Mouse (Mus musculus) limb, embryonic 11.5 days (tissue): ENCODE results near the gene Cd48. TPM values are rescaled to one million over a fixed set of nuclear protein-coding genes. Genes with fewer than 3 reads are reported as not detected.
"Not testable (repeated sequence)": the region's sequence is repeated elsewhere in the genome, so short reads cannot be mapped to it uniquely, and the experiment has no call there.

ENCODE experiments used
- ATAC-seq: fragments of 200-750 bp; cut with Nextera tagmentation; 2 replicates; pipeline ENCODE4 v1.8.0; 2017; ENCODE audit warnings: low read depth; ENCODE audit not compliant: insufficient number of reproducible peaks, low FRiP score, low TSS enrichment
- DNase-seq: peaks from one replicate; pipeline ENCODE4 v3.0.0-alpha.2; 2015; ENCODE audit warnings: low spot score
- H3K27ac ChIP-seq: fragments of 300-500 bp; sonication (generic); replicated peaks from 2 replicates; pipeline ENCODE4 v1.5.1; 2014; ENCODE audit warnings: low read depth, mild to moderate bottlenecking, low read length
- H3K27me3 ChIP-seq: fragments of 300-500 bp; sonication (generic); 2 replicates; pipeline ENCODE4 v1.6.1; 2014; ENCODE audit warnings: mild to moderate bottlenecking, low read length, mixed read lengths; ENCODE audit not compliant: control insufficient read depth, insufficient read depth
- H3K36me3 ChIP-seq: fragments of 300-500 bp; sonication (generic); 2 replicates; pipeline ENCODE4 v1.6.1; 2014; ENCODE audit warnings: mild to moderate bottlenecking, low read length, moderate library complexity, mixed read lengths; ENCODE audit not compliant: control insufficient read depth, insufficient read depth
- H3K4me1 ChIP-seq: fragments of 300-500 bp; sonication (generic); 2 replicates; pipeline ENCODE4 v1.6.1; 2014; ENCODE audit warnings: low read length, mixed read lengths; ENCODE audit not compliant: control insufficient read depth, insufficient read depth
- H3K4me2 ChIP-seq: fragments of 300-500 bp; sonication (generic); 2 replicates; pipeline ENCODE4 v1.6.1; 2014; ENCODE audit warnings: low read depth, mild to moderate bottlenecking, moderate library complexity; ENCODE audit not compliant: severe bottlenecking
- H3K4me3 ChIP-seq: fragments of 300-500 bp; sonication (generic); 2 replicates; pipeline ENCODE4 v1.5.1; 2014; ENCODE audit warnings: low read depth, low read length
- H3K9ac ChIP-seq: fragments of 300-500 bp; sonication (generic); 2 replicates; pipeline ENCODE4 v1.6.1; 2014; ENCODE audit warnings: mild to moderate bottlenecking, low read length
- H3K9me3 ChIP-seq: fragments of 300-500 bp; sonication (generic); 2 replicates; pipeline ENCODE4 v1.6.1; 2016; ENCODE audit warnings: low read length; ENCODE audit not compliant: control insufficient read depth
- WGBS: fragments of 180-500 bp; shearing (Covaris S2); extraction: QIAGEN DNeasy Blood & Tissue Kit; methylation state at CpG from one replicate; pipeline ENCODE4 v1.1.7; 2014; 5-methylcytosine and 5-hydroxymethylcytosine counted together
- polyA plus RNA-seq: library from polyadenylated mRNA; unstranded; fragments of >200 nt; fragmentation: Nextera tagmentation; extraction: Ambion mirVana; gene quantifications from 2 replicates; pipeline ENCODE4 v1.2.1, GENCODE M21; 2014

Gene Cd48
- polyA plus RNA-seq, 1 experiment from 2014 or later = 0.49 TPM

DNA sequence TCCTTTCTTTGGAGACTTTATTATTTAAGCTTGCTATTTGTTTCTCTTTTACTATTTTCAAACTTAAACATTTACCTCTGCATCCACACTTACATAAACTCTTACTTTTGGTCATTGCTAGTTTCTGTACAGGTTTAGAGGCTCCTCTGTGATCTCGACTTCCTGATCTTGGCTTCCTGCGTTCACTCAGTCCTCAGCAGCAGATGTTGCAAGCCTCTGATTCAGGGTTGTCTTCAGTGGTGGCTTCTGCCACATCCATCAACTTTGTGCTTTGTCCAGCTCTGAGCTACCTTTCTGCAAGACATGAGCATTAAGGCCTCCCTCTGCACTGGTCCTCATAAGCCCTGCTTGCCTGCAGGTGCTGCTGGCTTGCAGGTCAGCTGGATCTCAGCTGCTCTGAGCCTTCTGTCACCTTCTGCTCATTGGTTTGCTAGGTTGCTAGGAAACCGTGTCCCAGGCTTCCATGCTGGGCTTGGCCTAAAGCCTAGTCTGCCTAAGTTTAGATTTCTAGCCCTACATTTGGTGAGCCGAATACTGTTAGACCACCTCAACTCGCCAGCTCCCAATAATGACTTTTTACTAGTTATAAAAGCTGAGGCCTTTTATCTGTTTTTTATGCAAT lies 8.8 kb upstream of the Cd48 start:
- Histone ChIP-seq H3K36me3 (no peaks in the 10 kb centered on the region), H3K4me2 (no peak overlapping the region), H3K4me1 (no peaks in the 10 kb centered on the region), H3K27me3 (no peaks in the 10 kb centered on the region), H3K9ac (no peak overlapping the region), H3K9me3 (no peaks in the 10 kb centered on the region), H3K27ac (no peak overlapping the region), H3K4me3 (no peak overlapping the region)
- DNase-seq = no peak
- whole genome bisulfite sequencing = 75% methylated on average over 5 of the region's 5 CpGs
- ATAC-seq = no peak

DNA sequence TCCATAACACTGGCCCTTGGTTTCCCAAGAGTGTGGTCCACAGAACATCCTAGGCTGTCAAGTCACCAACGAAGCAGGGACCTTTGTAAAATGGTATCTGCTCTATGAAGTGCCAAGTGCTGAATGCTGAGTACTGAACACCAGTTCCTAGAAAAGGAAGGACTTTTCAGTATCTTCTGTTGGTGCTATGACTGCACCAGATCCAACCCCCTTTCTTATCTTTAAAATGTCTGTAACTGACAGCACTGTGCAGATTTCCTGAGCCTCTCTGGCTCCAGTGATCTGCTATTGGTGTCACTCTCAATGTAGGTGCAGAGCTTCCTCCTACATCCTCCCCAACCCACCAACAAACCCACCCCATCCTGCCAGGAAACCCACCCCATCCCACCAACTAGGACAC lies 7.3 kb upstream of the Cd48 start:
- Histone ChIP-seq H3K9ac (no peak overlapping the region), H3K36me3 (no peaks in the 10 kb centered on the region), H3K4me1 (no peaks in the 10 kb centered on the region), H3K27me3 (no peaks in the 10 kb centered on the region), H3K9me3 (no peaks in the 10 kb centered on the region), H3K4me2 (no peak overlapping the region), H3K27ac (no peak overlapping the region), H3K4me3 (no peak overlapping the region)
- ATAC-seq (no peak), DNase-seq (no peak)
- WGBS = 81% methylated on average over 1 of the region's 1 CpGs

DNA sequence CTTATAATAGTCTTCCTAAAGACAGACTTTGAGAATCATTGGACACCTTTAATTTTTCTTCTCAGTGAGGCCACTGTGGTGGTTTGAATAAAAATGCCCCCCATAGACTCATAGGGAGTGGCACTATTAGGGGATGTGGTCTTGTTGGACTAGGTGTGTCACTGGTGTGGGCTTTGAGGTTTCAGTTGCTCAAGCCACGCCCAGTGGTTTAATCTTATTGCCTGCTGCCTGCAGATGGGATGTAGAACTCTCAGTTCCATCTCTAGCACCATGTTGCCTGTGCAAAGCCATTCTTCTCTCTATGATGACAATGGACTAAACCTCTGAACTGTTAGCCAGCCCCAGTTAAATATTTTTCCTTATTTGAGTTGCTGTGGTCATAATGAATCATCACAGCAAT lies 4.1 kb upstream of the Cd48 start:
- H3K9ac ChIP-seq = no peak overlapping the region
- 70% methylated on average over 1 of the region's 1 CpGs for WGBS
- ATAC-seq = no peak

DNA sequence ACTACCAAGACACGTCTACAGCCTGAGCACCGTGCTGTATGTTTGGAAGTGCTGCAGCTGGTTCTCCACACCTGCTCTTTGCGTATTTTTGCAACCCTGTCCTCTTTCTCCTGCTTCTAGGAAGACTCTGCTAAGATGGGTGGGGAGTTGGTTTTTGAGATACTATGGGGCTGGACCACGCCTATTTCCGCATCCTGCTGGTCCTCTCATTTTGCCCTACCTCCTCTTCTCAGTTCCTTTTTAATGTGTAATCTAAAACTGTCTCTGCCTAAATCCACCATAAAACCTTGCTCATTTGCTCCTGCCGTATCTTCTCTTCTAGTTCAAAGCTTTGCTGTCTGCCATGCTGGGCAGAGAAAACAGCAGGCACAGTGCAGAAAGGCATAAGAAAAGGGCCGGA lies 800 bp upstream of the Cd48 start:
- no peak overlapping the region for H3K4me3 ChIP-seq
- WGBS = 84% methylated on average over 7 of the region's 7 CpGs
- H3K27me3 ChIP-seq = no peaks in the 10 kb centered on the region
- H3K4me2 ChIP-seq = no peak overlapping the region
- no peak overlapping the region for H3K9ac ChIP-seq
- no peak overlapping the region for H3K27ac ChIP-seq
- DNase-seq (no peak), ATAC-seq (no peak)
- H3K36me3 ChIP-seq = no peaks in the 10 kb centered on the region
- H3K9me3 ChIP-seq = no peaks in the 10 kb centered on the region
- H3K4me1 ChIP-seq = no peaks in the 10 kb centered on the region

More for the DNA sequence above, 4.1 kb upstream of the Cd48 start:
- no peak for DNase-seq
- no peaks in the 10 kb centered on the region for H3K4me1 ChIP-seq
- H3K36me3 ChIP-seq = no peaks in the 10 kb centered on the region
- H3K9me3 ChIP-seq = no peaks in the 10 kb centered on the region
- H3K27ac ChIP-seq = no peak overlapping the region
- no peaks in the 10 kb centered on the region for H3K27me3 ChIP-seq
- no peak overlapping the region for H3K4me2 ChIP-seq
- no peak overlapping the region for H3K4me3 ChIP-seq

DNA sequence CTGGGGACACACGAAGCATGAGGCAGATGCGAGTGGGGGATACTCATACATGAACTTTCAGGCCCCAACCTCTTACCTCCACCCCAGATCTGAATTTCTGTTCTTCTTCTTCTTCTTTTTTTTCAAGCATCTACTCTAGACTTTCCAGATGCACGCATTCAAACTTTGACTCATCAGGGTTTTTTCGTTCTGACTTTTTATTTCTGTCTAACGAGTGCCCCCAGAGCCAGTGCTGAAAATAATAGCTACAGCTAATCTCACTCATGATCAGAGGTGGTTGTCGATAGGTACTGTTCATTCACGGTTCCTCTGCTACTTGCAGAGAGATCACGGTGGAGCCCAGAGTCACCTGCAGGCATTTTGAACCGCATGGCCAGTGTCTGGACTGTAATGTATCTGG lies 3.1 kb downstream of the Cd48 start:
- ATAC-seq = no peak
- no peak overlapping the region for H3K4me3 ChIP-seq
- no peaks in the 10 kb centered on the region for H3K36me3 ChIP-seq
- WGBS = 89% methylated on average over 9 of the region's 9 CpGs
- no peaks in the 10 kb centered on the region for H3K27me3 ChIP-seq
- no peaks in the 10 kb centered on the region for H3K4me1 ChIP-seq
- no peak for DNase-seq
- no peak overlapping the region for H3K9ac ChIP-seq
- H3K4me2 ChIP-seq = no peak overlapping the region
- H3K9me3 ChIP-seq = no peaks in the 10 kb centered on the region
- H3K27ac ChIP-seq = no peak overlapping the region

DNA sequence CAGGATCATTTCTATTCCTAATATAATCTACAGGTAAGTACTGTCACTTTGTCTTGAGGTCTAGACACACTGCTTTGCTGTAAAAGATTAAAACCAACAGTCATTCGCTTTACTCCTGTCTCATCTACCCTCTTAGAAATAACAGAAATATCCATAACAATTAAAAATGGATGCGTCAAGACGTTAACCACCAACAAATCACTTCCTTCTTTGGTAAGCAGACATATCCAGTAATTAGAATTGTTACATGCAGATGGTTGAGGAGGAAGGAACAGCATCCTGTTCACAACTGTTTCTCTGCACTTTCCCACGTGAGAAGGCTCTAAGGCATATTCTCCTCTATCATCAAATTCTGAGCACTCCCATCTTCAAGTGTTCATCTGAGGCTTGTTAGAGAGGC lies 5.5 kb downstream of the Cd48 start:
- 85% methylated on average over 4 of the region's 4 CpGs for WGBS
- H3K27me3 ChIP-seq = no peaks in the 10 kb centered on the region
- no peaks in the 10 kb centered on the region for H3K9me3 ChIP-seq
- no peaks in the 10 kb centered on the region for H3K36me3 ChIP-seq
- no peak overlapping the region for H3K4me2 ChIP-seq
- H3K9ac ChIP-seq = no peak overlapping the region
- H3K27ac ChIP-seq = no peak overlapping the region
- H3K4me3 ChIP-seq = no peak overlapping the region
- H3K4me1 ChIP-seq = no peaks in the 10 kb centered on the region
- ATAC-seq (no peak), DNase-seq (no peak)

DNA sequence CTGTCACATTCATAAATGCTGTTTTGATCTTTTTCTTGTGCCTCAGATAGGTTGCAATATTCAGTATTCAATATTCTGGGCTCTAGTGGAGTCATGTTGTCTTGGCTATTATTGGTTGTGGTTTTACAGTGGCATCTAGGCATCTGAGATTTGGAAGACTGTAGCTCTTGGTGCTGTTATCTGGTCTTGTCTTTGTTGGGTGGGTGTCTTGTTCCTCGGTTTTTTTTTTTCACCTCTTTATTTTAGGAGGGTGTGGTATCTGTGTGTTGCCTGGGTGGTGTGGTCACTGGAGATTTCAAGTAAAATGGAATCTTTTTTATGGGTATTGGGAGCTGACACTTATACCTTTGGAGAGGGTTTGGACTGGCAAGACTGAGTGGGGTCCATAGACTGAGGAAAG lies 12.1 kb downstream of the Cd48 start:
- H3K9ac ChIP-seq = no peak overlapping the region
- H3K36me3 ChIP-seq = no peaks in the 10 kb centered on the region
- H3K27me3 ChIP-seq = no peaks in the 10 kb centered on the region
- DNase-seq (no peak), ATAC-seq (no peak)
- H3K27ac ChIP-seq = no peak overlapping the region
- 83% methylated on average over 1 of the region's 1 CpGs for WGBS
- H3K4me1 ChIP-seq = no peaks in the 10 kb centered on the region
- H3K9me3 ChIP-seq = no peaks in the 10 kb centered on the region
- H3K4me2 ChIP-seq = no peak overlapping the region
- no peak overlapping the region for H3K4me3 ChIP-seq

DNA sequence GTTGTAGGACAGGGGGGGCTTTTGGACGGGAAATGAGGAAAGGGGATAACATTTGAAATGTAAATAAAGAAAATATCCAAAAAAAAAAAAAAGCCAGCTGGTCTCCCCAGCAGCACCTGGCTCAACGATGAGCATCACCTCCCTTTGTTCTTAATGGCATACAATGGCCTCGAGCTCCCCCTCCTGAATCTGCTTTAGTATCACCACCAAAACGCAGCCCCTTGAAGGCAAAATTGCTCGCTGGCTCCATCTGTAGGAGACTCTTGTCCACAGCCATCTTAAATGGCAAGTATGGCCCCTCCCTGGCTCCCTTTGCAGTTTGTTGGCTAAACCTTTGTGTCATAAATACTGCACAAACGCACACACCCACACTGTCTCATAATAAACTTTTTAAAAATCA lies 17.2 kb downstream of the Cd48 start:
- WGBS = 17% methylated on average over 6 of the region's 6 CpGs

DNA sequence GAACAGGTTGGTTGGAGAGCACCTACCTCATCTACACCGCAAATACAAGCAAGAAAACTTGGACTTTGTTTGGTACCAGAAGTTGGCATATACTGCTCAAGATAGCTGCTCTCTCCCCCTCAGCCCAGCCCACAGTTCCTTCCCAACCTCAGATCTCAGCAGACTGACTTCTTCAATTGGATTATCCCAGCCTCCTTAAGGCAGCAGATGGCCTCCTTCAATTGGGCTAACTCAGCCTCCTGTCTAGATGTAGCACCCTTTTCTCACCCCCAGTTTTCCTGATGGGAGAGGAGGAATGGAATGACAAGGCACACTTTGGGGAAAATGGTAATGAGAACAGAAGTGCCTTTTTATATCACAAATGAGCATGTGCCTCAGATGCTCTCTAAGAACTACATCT lies 31.9 kb downstream of the Cd48 start:
- not testable (repeated sequence) for DNase-seq, H3K27ac ChIP-seq, H3K36me3 ChIP-seq, ATAC-seq, H3K4me2 ChIP-seq, H3K4me1 ChIP-seq, H3K4me3 ChIP-seq, H3K27me3 ChIP-seq, H3K9me3 ChIP-seq, H3K9ac ChIP-seq
- WGBS = 87% methylated on average over 1 of the region's 1 CpGs

More for the DNA sequence above, 17.2 kb downstream of the Cd48 start:
- no peaks in the 10 kb centered on the region for H3K9me3 ChIP-seq
- H3K4me1 ChIP-seq = no peaks in the 10 kb centered on the region
- peak; percentile 64 for DNase-seq
- H3K4me2 ChIP-seq = no peak overlapping the region
- H3K36me3 ChIP-seq = no peaks in the 10 kb centered on the region
- H3K27ac ChIP-seq = no peak overlapping the region
- 0 out of 2 replicates have a peak, but pooled peaks have one; percentile 21 for ATAC-seq
- no peaks in the 10 kb centered on the region for H3K27me3 ChIP-seq
- no peak overlapping the region for H3K9ac ChIP-seq
- no peak overlapping the region for H3K4me3 ChIP-seq
